Mouse (Mus musculus) cerebellum, adult 2 months (tissue): ENCODE data around the gene Rps27l.

Experiments
- CTCF ChIP-seq: fragments of 200-500 bp; IDR thresholded peaks from 2 replicates; pipeline ENCODE4 v1.5.1; 2011; ENCODE audit warnings: low read depth, mild to moderate bottlenecking, control low read depth, low read length, moderate library complexity, borderline replicate concordance; ENCODE audit not compliant: insufficient read depth
- POLR2A ChIP-seq: fragments of 200-500 bp; IDR thresholded peaks from 2 replicates; pipeline ENCODE4 v1.6.1; 2011; ENCODE audit warnings: low read length, control low read depth, borderline replicate concordance; ENCODE audit not compliant: insufficient read depth

DNA sequence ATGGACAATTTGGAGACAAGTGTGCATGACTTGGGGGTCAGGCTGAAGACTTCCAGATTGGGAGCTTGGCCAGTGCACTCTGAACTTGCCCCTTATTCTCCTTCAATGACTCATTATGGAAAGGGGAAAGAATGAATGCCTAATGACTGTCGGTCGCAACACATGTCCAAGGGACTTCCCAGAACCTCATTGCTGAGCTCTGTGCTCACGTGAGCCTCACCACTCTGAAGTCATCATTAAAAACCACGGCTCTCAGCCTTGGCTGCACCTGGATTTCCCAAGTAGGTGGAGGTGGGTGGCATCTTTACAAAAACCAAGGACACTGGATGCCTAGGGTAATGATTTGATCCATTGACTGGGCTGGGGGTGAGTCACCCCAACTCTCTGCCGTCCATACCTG lies 44.2 kb downstream of the Rps27l start:
- TF ChIP-seq CTCF, result no peak
- no peak for TF ChIP-seq POLR2A
